Mouse (Mus musculus): ENCODE data around the gene Dnajc16. TPM values are rescaled to one million over a fixed set of nuclear protein-coding genes. Genes with fewer than 3 reads are reported as not detected.
A peak's percentile ranks its signal among the peaks of the same experiment; 100 is the strongest.
"Not testable (repeated sequence)": the region's sequence is repeated elsewhere in the genome, so short reads cannot be mapped to it uniquely, and the experiment has no call there.

Gene Dnajc16
- total RNA-seq, 2 experiments from 2014 or later = 41.5 to 42.0 TPM

GRCm38 (mm10) chr4:141797545-141797944 is 6.8 kb upstream of the Dnajc16 start:
- DNase-seq (ENCODE audit: extremely low spot score in 1 of 2, low spot score in 1 of 2) = no peak

DNA sequence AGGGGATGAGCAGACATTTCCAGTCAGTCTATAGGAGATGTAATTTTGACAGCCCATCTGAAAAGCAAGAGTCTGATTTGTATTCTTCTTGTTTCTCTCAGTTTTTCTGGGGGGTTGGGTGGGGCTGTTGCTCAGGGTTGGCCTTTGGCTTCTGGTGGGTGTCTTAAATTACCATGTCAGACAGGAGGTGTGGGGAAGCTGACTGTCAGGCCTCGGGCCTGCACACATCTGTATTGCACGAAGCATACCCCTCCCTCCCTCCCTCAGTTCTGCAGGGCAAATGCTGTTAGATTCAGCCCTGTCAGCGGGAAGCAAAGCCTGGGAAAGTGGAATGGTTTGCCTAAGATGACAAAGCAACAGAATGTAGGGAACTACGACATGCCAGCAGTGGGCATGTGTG is 6.2 kb upstream of the Dnajc16 start:
- no peak for DNase-seq (ENCODE audit: extremely low spot score in 1 of 2, low spot score in 1 of 2)

DNA sequence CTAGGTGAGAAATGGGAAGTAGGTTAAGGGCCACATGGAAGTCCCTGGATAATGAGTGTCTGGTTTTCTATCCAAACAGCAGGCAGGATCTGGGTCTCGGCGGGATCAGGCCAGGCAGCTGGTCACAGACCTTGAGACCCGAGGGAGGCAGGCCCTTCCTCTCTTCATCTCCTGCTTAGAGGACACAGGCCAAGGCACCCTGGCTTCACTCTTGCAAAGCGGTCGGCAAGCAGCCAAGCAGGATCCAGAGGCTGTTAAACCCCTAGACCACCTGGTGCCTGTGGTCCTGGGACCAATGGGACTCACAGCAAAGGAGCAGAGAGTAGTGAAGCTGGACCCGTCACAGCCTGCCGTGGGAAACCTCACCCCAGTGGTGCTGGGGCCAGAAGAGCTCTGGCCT is 5.6 kb upstream of the Dnajc16 start:
- no peak for DNase-seq (ENCODE audit: extremely low spot score in 1 of 2, low spot score in 1 of 2)

- no peak for DNase-seq (ENCODE audit: extremely low spot score in 1 of 2, low spot score in 1 of 2)
These were observed 3.4 kb upstream of the Dnajc16 start for GRCm38 (mm10) chr4:141794152-141794535.

DNA sequence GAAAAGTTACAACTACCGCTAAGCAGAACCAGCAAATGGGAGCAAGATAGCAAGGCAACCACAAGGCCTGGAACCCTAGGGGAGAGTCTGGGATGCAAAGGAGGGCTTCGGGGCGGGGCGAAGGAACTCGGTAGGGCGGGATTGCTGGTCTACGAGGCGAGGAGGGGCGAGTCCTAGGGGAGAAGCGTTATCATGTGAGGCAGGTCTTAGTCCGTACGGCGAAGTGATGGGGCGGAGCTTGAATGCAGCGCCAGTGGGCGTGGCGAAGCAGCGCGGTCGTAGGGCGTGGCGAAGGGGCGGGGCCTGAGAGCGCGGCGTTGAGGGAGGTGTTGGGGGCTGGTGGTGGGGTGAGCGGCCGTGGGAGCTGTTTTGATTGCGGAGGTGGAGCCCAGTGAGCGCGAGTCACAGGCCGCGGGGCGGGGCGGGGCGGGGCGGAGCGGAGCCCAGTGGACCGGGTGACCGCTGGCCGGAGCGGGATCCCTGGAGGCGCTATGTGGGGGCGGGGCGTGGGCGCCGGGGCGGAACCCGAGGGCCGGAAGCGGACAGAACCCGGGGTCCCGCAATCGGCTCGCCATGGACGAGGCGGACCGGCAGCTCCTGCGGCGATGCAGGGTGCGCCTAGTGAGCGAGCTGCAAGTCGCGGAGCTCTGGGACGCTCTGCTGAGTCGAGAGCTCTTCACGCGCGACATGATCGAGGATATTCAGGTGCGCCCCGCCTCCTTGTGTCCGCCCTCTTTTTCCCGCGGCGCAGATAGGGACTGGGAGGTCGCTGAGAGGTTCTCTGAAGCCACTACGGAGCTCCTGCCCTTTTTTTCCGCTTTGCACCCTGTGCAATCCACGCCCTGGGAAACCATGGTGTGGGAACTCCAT is 2.8 kb upstream of the Dnajc16 start, which contains the start of gene Casp9:
Gene Casp9 (plus strand): TSS at position 331 of the 870 bp plus-strand sequence.
- peak; percentile 89 to 91 for DNase-seq (ENCODE audit: extremely low spot score in 1 of 2, low spot score in 1 of 2)

GRCm38 (mm10) chr4:141792554-141793281 is 2.0 kb upstream of the Dnajc16 start:
- DNase-seq (ENCODE audit: extremely low spot score in 1 of 2, low spot score in 1 of 2) = no peak

GRCm38 (mm10) chr4:141791951-141792350 is 1.2 kb upstream of the Dnajc16 start:
- DNase-seq (ENCODE audit: extremely low spot score in 1 of 2, low spot score in 1 of 2) = no peak

DNA sequence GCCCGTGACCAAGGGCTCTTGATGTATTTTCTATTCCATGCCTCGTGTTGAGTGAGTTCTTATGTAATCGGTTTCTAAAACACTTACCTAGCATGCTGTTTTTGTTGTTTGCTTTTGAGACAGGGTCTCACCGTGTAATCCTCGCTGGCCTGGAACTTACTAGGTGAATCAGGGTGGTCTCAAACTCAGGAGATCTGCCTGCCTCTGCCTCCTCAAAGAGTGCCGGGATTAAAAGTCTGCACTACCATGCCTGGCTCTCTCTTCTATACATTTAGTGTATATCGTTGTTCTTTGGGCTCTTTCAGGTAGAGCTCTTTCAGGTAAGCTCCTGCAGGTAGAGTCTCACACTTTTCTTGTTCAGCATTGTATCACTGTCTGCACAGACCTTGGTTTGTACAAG is 755 bp upstream of the Dnajc16 start:
- no peak for DNase-seq (ENCODE audit: extremely low spot score in 1 of 2, low spot score in 1 of 2)

DNA sequence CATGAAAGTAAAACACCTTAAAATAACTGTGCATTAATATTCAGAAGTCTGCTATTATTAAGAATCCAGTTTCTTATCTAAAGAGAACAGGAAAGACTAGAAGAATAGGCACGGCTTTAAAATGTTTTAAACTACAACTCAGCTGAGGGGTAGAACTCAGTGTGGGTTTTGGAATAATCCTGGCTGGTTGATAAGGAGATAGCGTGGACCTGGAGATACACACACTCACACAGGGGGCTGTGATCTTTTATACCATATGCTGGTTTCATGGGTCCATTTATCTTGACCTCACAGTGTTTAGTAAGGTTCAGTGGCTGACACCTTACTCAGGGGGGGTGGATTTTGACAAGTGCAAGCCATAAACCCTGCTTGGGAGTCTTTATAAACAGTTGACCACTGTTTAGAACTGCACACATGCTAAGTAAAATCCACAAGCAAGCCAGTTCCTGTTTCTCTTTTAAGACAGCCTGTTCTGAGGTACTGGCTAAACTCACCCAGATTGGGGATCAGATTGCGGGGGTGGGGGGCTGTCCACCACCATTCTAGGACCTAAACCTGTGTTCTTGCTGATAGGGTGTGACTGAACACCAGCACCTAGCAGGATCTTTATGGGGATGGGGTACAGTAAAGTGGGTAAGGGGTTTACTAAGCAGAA is 1.0 kb downstream of the Dnajc16 start:
- DNase-seq (ENCODE audit: extremely low spot score in 1 of 2, low spot score in 1 of 2) = no peak

DNA sequence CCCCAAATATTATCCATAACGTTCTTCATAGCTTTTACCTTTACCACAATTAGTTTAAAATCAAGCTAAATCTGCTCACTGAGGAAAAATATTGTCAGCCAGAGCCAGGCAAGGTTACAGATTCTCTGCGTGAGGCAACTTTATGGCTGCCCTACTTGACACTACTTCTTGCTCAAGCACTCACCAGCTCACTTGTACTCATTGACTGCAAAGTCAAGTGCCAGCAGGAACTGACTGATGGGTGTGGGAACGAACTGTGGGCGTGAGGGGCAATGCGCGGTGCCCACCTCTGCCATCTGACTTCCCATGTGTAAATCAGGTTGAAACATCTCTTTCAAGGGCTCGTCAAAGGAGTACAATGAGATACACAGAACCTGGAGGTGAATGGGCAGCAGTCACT is 3.3 kb downstream of the Dnajc16 start:
- DNase-seq (ENCODE audit: extremely low spot score in 1 of 2, low spot score in 1 of 2) = no peak

DNA sequence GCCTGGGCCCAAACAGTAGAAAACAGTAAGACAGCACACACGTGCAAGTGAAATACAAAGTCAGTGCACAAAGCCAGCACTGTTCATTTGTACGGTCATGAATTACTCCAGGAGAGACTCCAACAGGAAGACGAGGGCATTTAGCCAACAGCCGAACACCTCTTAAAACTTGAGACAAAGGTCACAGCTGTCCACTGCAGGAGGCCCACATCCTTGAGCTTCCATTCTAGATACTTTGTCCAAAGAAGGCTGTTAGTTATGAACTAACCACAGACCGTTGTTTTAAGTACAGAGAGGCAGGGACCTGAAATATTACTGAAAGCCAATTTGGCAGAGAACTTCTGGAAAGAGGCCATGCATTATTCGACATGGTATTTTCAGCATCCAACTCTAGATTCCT is 3.7 kb downstream of the Dnajc16 start:
- no peak for DNase-seq (ENCODE audit: extremely low spot score in 1 of 2, low spot score in 1 of 2)

DNA sequence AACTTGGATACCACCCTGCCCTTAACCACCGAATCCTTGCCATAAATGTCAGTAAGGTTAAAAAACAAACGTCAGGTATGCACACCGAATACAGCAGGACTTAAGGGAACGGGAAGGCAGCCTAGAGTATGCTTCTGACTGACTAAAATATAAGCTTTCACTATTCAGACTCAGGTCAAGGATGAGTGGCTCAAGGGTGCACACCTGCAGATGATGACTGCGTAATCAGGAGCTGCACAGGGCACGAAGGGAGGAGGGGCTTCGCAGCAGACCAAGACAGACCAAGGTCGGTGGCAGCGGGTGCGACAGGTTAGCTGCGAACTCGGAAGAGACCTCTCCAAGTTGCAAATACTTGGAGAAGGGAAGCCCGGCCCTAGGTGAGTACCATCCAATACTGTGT is 4.6 kb downstream of the Dnajc16 start:
- no peak for DNase-seq (ENCODE audit: extremely low spot score in 1 of 2, low spot score in 1 of 2)

DNA sequence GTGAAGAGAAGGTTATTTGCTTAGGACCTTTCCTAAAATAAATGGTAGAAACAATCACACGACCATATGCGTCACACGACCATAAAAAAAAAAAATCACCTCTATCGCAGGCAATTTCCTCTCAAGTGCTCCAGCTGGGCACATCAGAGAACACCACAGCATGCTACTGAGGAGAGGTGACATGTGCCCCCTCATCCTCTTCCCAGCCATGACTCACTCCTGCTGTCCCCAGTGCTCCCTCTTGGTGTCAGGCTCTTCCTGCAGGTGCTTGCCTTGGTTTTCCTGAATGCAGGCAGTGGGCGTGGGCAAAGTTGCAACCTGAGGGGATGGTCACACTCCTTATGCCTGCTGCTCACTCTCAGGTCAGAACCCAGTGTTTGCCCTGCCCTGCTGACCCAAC is 5.9 kb downstream of the Dnajc16 start:
- no peak for DNase-seq (ENCODE audit: extremely low spot score in 1 of 2, low spot score in 1 of 2)

- DNase-seq (ENCODE audit: extremely low spot score in 1 of 2, low spot score in 1 of 2) = no peak
These were observed 9.3 kb downstream of the Dnajc16 start for GRCm38 (mm10) chr4:141781201-141781985.

GRCm38 (mm10) chr4:141779828-141780227 is 10.9 kb downstream of the Dnajc16 start:
- DNase-seq (ENCODE audit: extremely low spot score in 1 of 2, low spot score in 1 of 2) = peak in 1 of 2 experiments; percentile 39

GRCm38 (mm10) chr4:141773019-141773418 is 17.7 kb downstream of the Dnajc16 start:
- not testable (repeated sequence) for DNase-seq (ENCODE audit: extremely low spot score in 1 of 2, low spot score in 1 of 2)

DNA sequence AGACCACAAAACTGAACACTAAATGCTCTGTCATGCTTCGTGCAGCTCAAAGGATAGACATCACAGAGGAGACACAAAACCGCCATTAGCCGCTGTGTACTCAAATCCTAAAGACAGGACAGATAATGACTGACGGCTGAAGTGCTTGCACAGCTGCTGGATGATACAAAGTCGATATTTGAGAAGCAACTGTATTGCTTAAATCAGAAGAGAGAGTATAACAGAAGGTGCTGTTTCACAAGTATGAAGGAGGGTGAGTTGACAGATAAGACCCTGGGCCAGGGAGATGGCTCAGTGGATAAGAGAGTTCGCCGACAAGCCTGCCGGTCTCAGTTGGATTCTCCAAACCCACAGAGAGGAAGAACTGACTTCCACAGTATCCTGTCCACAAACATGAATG is 18.9 kb downstream of the Dnajc16 start:
- DNase-seq (ENCODE audit: extremely low spot score in 1 of 2, low spot score in 1 of 2) = no peak

DNA sequence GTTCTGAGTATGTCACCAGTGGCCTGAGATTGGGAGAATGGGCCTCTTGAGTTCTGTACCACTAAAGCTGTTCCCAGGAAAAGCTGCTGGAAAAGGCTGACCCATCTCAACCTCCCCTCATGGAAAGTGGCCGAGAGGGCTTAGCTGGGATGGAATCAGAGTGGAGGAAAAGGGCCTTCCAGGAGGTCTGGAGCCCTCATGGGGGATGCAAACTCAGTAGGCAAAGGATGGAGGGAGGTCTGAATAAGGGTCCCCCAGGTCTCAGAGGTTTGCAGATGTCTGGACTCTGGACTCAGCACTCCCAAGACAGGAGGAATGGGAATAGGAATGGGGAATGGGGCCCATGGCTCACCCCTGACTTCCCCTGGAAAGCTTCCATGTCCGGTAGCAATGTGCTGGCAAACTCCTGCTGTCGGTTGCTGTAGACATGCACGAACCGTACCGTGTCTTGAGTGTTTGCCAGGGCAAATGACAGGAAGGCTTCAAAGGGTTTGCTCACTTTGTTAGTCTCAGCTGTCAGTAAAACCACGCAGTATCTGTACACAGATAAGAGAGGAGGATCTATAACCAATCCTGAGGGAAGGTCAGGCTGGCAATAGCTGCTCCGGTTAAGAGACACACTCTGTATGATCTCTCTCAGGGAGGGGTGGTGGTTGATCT is 21.1 kb downstream of the Dnajc16 start:
- DNase-seq (ENCODE audit: extremely low spot score in 1 of 2, low spot score in 1 of 2) = no peak

- no peak for DNase-seq (ENCODE audit: extremely low spot score in 1 of 2, low spot score in 1 of 2)
These were observed 23.2 kb downstream of the Dnajc16 start for GRCm38 (mm10) chr4:141767353-141768036.
